Mouse (Mus musculus) neural tube, embryonic 13.5 days (tissue): ENCODE results near the gene St3gal5. TPM values are rescaled to one million over a fixed set of nuclear protein-coding genes. Genes with fewer than 3 reads are reported as not detected.
A peak's percentile ranks its signal among the peaks of the same experiment; 100 is the strongest.

Source experiments
- ATAC-seq: fragments of 200-750 bp; cut with Nextera tagmentation; 2 replicates; pipeline ENCODE4 v1.8.0; 2017; ENCODE audit warnings: low read depth, mild to moderate bottlenecking, moderate TSS enrichment, moderate library complexity
- H3K27ac ChIP-seq: fragments of 300-500 bp; sonication (generic); replicated peaks from 2 replicates; pipeline ENCODE4 v1.5.1; 2015; ENCODE audit warnings: moderate library complexity, mild to moderate bottlenecking, inconsistent platforms
- H3K27me3 ChIP-seq: fragments of 300-500 bp; sonication (generic); 2 replicates; pipeline ENCODE4 v1.6.1; 2015; ENCODE audit warnings: mild to moderate bottlenecking, inconsistent platforms
- H3K36me3 ChIP-seq: fragments of 300-500 bp; sonication (generic); 2 replicates; pipeline ENCODE4 v1.6.1; 2015; ENCODE audit warnings: mild to moderate bottlenecking, inconsistent platforms
- H3K4me1 ChIP-seq: fragments of 300-500 bp; sonication (generic); replicated peaks from 2 replicates; pipeline ENCODE4 v1.6.1; 2015; ENCODE audit warnings: inconsistent platforms
- H3K4me2 ChIP-seq: fragments of 300-500 bp; sonication (generic); 2 replicates; pipeline ENCODE4 v1.6.1; 2015; ENCODE audit warnings: inconsistent platforms, mild to moderate bottlenecking, moderate library complexity
- H3K4me3 ChIP-seq: fragments of 300-500 bp; sonication (generic); 2 replicates; pipeline ENCODE4 v1.5.1; 2015; ENCODE audit warnings: mild to moderate bottlenecking, inconsistent platforms
- H3K9ac ChIP-seq: fragments of 300-500 bp; sonication (generic); 2 replicates; pipeline ENCODE4 v1.6.1; 2015; ENCODE audit warnings: moderate library complexity, mild to moderate bottlenecking, inconsistent platforms
- H3K9me3 ChIP-seq: fragments of 300-500 bp; sonication (generic); 2 replicates; pipeline ENCODE4 v1.6.1; 2016; ENCODE audit warnings: inconsistent platforms
- WGBS: fragments of 180-500 bp; shearing (Covaris S2); methylation state at CpG from one replicate; pipeline ENCODE4 v1.1.7; 2015; 5-methylcytosine and 5-hydroxymethylcytosine counted together
- polyA plus RNA-seq: library from polyadenylated mRNA; unstranded; fragments of >200 nt; fragmentation: Nextera tagmentation; extraction: Ambion mirVana; gene quantifications from 2 replicates; pipeline ENCODE4 v1.2.1, GENCODE M21; 2015

St3gal5 gene
- polyA plus RNA-seq, 1 experiment from 2014 or later, result 54.6 TPM

GRCm38 (mm10) chr6:72176004-72176403 is 78.6 kb downstream of the St3gal5 start:
- no peak for ATAC-seq
- no peak overlapping the region for H3K27ac ChIP-seq
- H3K9me3 ChIP-seq, result no peaks in the 10 kb centered on the region
- no peaks in the 10 kb centered on the region for H3K4me1 ChIP-seq
- H3K36me3 ChIP-seq, result no peaks in the 10 kb centered on the region
- H3K4me3 ChIP-seq, result no peak overlapping the region
- 56% methylated on average over 5 of the region's 5 CpGs for WGBS
- no peak overlapping the region for H3K9ac ChIP-seq
- no peaks in the 10 kb centered on the region for H3K27me3 ChIP-seq
- no peak overlapping the region for H3K4me2 ChIP-seq

- H3K36me3 ChIP-seq, result no peaks in the 10 kb centered on the region
- H3K27me3 ChIP-seq, result no peaks in the 10 kb centered on the region
- H3K27ac ChIP-seq, result no peak overlapping the region
- H3K4me2 ChIP-seq, result no peak overlapping the region
- ATAC-seq, result no peak
- no peaks in the 10 kb centered on the region for H3K9me3 ChIP-seq
- no peaks in the 10 kb centered on the region for H3K4me1 ChIP-seq
- H3K4me3 ChIP-seq, result no peak overlapping the region
- H3K9ac ChIP-seq, result no peak overlapping the region
- 77% methylated on average over 3 of the region's 3 CpGs for WGBS
Observed at GRCm38 (mm10) chr6:72177417-72177816, 80.0 kb downstream of the St3gal5 start.

- Histone ChIP-seq H3K27ac (no peak overlapping the region), H3K9me3 (no peaks in the 10 kb centered on the region), H3K27me3 (0 out of 2 replicates have a peak, but pooled peaks cover under 1% of the 10 kb centered on the region), H3K4me1 (no peaks in the 10 kb centered on the region), H3K4me3 (no peak overlapping the region), H3K36me3 (no peaks in the 10 kb centered on the region), H3K9ac (no peak overlapping the region), H3K4me2 (no peak overlapping the region)
- 83% methylated on average over 3 of the region's 3 CpGs for WGBS
- ATAC-seq, result no peak
Observed at GRCm38 (mm10) chr6:72179006-72179405, 81.6 kb downstream of the St3gal5 start.

- Histone ChIP-seq H3K4me3 (no peak overlapping the region), H3K9ac (no peak overlapping the region), H3K36me3 (no peaks in the 10 kb centered on the region), H3K27ac (no peak overlapping the region), H3K9me3 (no peaks in the 10 kb centered on the region), H3K27me3 (peaks cover 9% of the 10 kb centered on the region), H3K4me2 (no peak overlapping the region), H3K4me1 (no peaks in the 10 kb centered on the region)
- no peak for ATAC-seq
- 86% methylated on average over 12 of the region's 12 CpGs for WGBS
Observed at GRCm38 (mm10) chr6:72179562-72180502, 82.4 kb downstream of the St3gal5 start.

GRCm38 (mm10) chr6:72184576-72184975 is 87.2 kb downstream of the St3gal5 start:
- Histone ChIP-seq H3K4me3 (no peak overlapping the region), H3K4me1 (peaks cover 13% of the 10 kb centered on the region), H3K27ac (no peak overlapping the region), H3K9ac (no peak overlapping the region), H3K27me3 (peaks cover 47% of the 10 kb centered on the region), H3K4me2 (no peak overlapping the region), H3K36me3 (no peaks in the 10 kb centered on the region), H3K9me3 (no peaks in the 10 kb centered on the region)
- WGBS, result 86% methylated on average over 5 of the region's 5 CpGs
- no peak for ATAC-seq

- peak; percentile 74 for ATAC-seq
- H3K9ac ChIP-seq, result no peak overlapping the region
- 5% methylated on average over 6 of the region's 6 CpGs for WGBS
- no peak overlapping the region for H3K27ac ChIP-seq
- no peaks in the 10 kb centered on the region for H3K9me3 ChIP-seq
- no peak overlapping the region for H3K4me2 ChIP-seq
- no peak overlapping the region for H3K4me3 ChIP-seq
- H3K36me3 ChIP-seq, result no peaks in the 10 kb centered on the region
- peaks cover 61% of the 10 kb centered on the region for H3K27me3 ChIP-seq
- H3K4me1 ChIP-seq, result peaks cover 16% of the 10 kb centered on the region
Observed at GRCm38 (mm10) chr6:72185893-72186490, 88.6 kb downstream of the St3gal5 start.

GRCm38 (mm10) chr6:72186809-72187208 is 89.4 kb downstream of the St3gal5 start:
- Histone ChIP-seq H3K4me1 (peaks cover 16% of the 10 kb centered on the region), H3K27ac (no peak overlapping the region), H3K4me2 (no peak overlapping the region), H3K4me3 (no peak overlapping the region), H3K9ac (no peak overlapping the region), H3K36me3 (no peaks in the 10 kb centered on the region), H3K27me3 (peaks cover 69% of the 10 kb centered on the region), H3K9me3 (no peaks in the 10 kb centered on the region)
- 74% methylated on average over 6 of the region's 6 CpGs for WGBS
- no peak for ATAC-seq

- H3K27ac ChIP-seq, result no peak overlapping the region
- ATAC-seq, result peak; percentile 24; the same call in 1 of the 2 replicates
- peaks cover 16% of the 10 kb centered on the region for H3K4me1 ChIP-seq
- no peaks in the 10 kb centered on the region for H3K36me3 ChIP-seq
- H3K4me2 ChIP-seq, result peak overlapping the region; percentile 47
- peak overlapping the region; percentile 6; the same call in 1 of the 2 replicates for H3K4me3 ChIP-seq
- 5% methylated on average over 29 of the region's 29 CpGs for WGBS
- H3K9me3 ChIP-seq, result peaks cover 3% of the 10 kb centered on the region; the same call in 1 of the 2 replicates
- H3K27me3 ChIP-seq, result peaks cover 85% of the 10 kb centered on the region
- H3K9ac ChIP-seq, result peak overlapping the region; percentile 49
Observed at GRCm38 (mm10) chr6:72189061-72189863, 91.9 kb downstream of the St3gal5 start.

GRCm38 (mm10) chr6:72190120-72190519 is 92.7 kb downstream of the St3gal5 start:
- WGBS, result 43% methylated on average over 6 of the region's 6 CpGs
- H3K9me3 ChIP-seq, result peaks cover 3% of the 10 kb centered on the region; the same call in 1 of the 2 replicates
- no peaks in the 10 kb centered on the region for H3K36me3 ChIP-seq
- no peak overlapping the region for H3K4me3 ChIP-seq
- peaks cover 80% of the 10 kb centered on the region for H3K27me3 ChIP-seq
- H3K27ac ChIP-seq, result no peak overlapping the region
- peaks cover 16% of the 10 kb centered on the region for H3K4me1 ChIP-seq
- H3K4me2 ChIP-seq, result no peak overlapping the region
- no peak overlapping the region for H3K9ac ChIP-seq
- no peak for ATAC-seq

- peaks cover 16% of the 10 kb centered on the region for H3K4me1 ChIP-seq
- no peak overlapping the region for H3K4me2 ChIP-seq
- H3K9me3 ChIP-seq, result peaks cover 3% of the 10 kb centered on the region; the same call in 1 of the 2 replicates
- H3K36me3 ChIP-seq, result no peaks in the 10 kb centered on the region
- no peak overlapping the region for H3K9ac ChIP-seq
- H3K27me3 ChIP-seq, result peaks cover 77% of the 10 kb centered on the region
- H3K27ac ChIP-seq, result no peak overlapping the region
- 67% methylated on average over 5 of the region's 5 CpGs for WGBS
- H3K4me3 ChIP-seq, result no peak overlapping the region
- no peak for ATAC-seq
Observed at GRCm38 (mm10) chr6:72190577-72190976, 93.2 kb downstream of the St3gal5 start.

GRCm38 (mm10) chr6:72196660-72197059 is 99.3 kb downstream of the St3gal5 start:
- H3K27me3 ChIP-seq, result peaks cover 23% of the 10 kb centered on the region
- no peak overlapping the region for H3K9ac ChIP-seq
- H3K27ac ChIP-seq, result no peak overlapping the region
- H3K4me1 ChIP-seq, result peaks cover 14% of the 10 kb centered on the region
- no peaks in the 10 kb centered on the region for H3K36me3 ChIP-seq
- H3K4me2 ChIP-seq, result no peak overlapping the region
- H3K9me3 ChIP-seq, result peaks cover 3% of the 10 kb centered on the region; the same call in 1 of the 2 replicates
- WGBS, result 77% methylated on average over 3 of the region's 3 CpGs
- no peak overlapping the region for H3K4me3 ChIP-seq
- ATAC-seq, result no peak

- Histone ChIP-seq H3K4me1 (peaks cover 14% of the 10 kb centered on the region), H3K4me2 (no peak overlapping the region), H3K4me3 (no peak overlapping the region), H3K9me3 (peaks cover 3% of the 10 kb centered on the region; the same call in 1 of the 2 replicates), H3K9ac (no peak overlapping the region), H3K36me3 (no peaks in the 10 kb centered on the region), H3K27ac (no peak overlapping the region), H3K27me3 (peaks cover 15% of the 10 kb centered on the region; the same call in 1 of the 2 replicates)
- no peak for ATAC-seq
Observed at GRCm38 (mm10) chr6:72197515-72197914, 100.1 kb downstream of the St3gal5 start.
